Mouse (Mus musculus) stomach, postnatal 0 days (tissue): ENCODE measurements around the gene Arhgap10. TPM values are rescaled to one million over a fixed set of nuclear protein-coding genes. Genes with fewer than 3 reads are reported as not detected.
A peak's percentile ranks its signal among the peaks of the same experiment; 100 is the strongest.

Experiments used
- ATAC-seq: fragments of 200-750 bp; cut with Nextera tagmentation; 2 replicates; pipeline ENCODE4 v1.8.0; 2017; ENCODE audit not compliant: low FRiP score, low TSS enrichment
- DNase-seq: peaks from one replicate; pipeline ENCODE4 v3.0.0-alpha.2; 2016; ENCODE audit warnings: low spot score
- H3K27ac ChIP-seq: fragments of 300-500 bp; sonication (generic); replicated peaks from 2 replicates; pipeline ENCODE4 v1.5.1; 2014; ENCODE audit warnings: mild to moderate bottlenecking, control low read depth
- H3K27me3 ChIP-seq: fragments of 300-500 bp; sonication (generic); 2 replicates; pipeline ENCODE4 v1.6.1; 2014; ENCODE audit warnings: low read length; ENCODE audit not compliant: control insufficient read depth, insufficient read depth
- H3K36me3 ChIP-seq: fragments of 300-500 bp; sonication (generic); 2 replicates; pipeline ENCODE4 v1.6.1; 2014; ENCODE audit warnings: low read length, mixed read lengths; ENCODE audit not compliant: control insufficient read depth, insufficient read depth
- H3K4me1 ChIP-seq: fragments of 300-500 bp; sonication (generic); replicated peaks from 2 replicates; pipeline ENCODE4 v1.6.1; 2014; ENCODE audit warnings: antibody characterized with exemption; ENCODE audit not compliant: control insufficient read depth, insufficient read depth
- H3K4me2 ChIP-seq: fragments of 300-500 bp; sonication (generic); replicated peaks from 2 replicates; pipeline ENCODE4 v1.6.1; 2014; ENCODE audit warnings: low read depth, mild to moderate bottlenecking, control low read depth, moderate library complexity
- H3K4me3 ChIP-seq: fragments of 300-500 bp; sonication (generic); 2 replicates; pipeline ENCODE4 v1.5.1; 2014; ENCODE audit warnings: low read depth, low read length, control low read depth
- H3K9ac ChIP-seq: fragments of 300-500 bp; sonication (generic); 2 replicates; pipeline ENCODE4 v1.6.1; 2014; ENCODE audit warnings: mild to moderate bottlenecking, low read length, control low read depth, mixed read lengths
- H3K9me3 ChIP-seq: fragments of 300-500 bp; sonication (generic); 2 replicates; pipeline ENCODE4 v1.6.1; 2016; ENCODE audit warnings: low read length; ENCODE audit not compliant: control insufficient read depth
- CTCF ChIP-seq: IDR thresholded peaks from 2 replicates; pipeline ENCODE4 v1.5.1; 2016; ENCODE audit warnings: antibody characterized with exemption, low read depth, mild to moderate bottlenecking, moderate library complexity
- EP300 ChIP-seq: optimal IDR thresholded peaks from 2 replicates; pipeline ENCODE3; 2016; ENCODE audit warnings: antibody characterized with exemption
- WGBS: fragments of 180-500 bp; shearing (Covaris S2); extraction: QIAGEN DNeasy Blood & Tissue Kit; methylation state at CpG from one replicate; pipeline ENCODE4 v1.1.7; 2014; 5-methylcytosine and 5-hydroxymethylcytosine counted together
- polyA plus RNA-seq: library from polyadenylated mRNA; unstranded; fragments of >200 nt; fragmentation: Nextera tagmentation; extraction: Ambion mirVana; gene quantifications from 2 replicates; pipeline ENCODE4 v1.2.1, GENCODE M21; 2015

Gene Arhgap10
- polyA plus RNA-seq, 1 experiment from 2014 or later, result 18.8 TPM

- no peak for TF ChIP-seq CTCF
- TF ChIP-seq EP300, result no peak
- H3K27me3 ChIP-seq, result no peaks in the 10 kb centered on the region
- ATAC-seq (peak; percentile 55; the same call in 1 of the 2 replicates), DNase-seq (no peak)
- 62% methylated on average over 13 of the region's 13 CpGs for WGBS
- no peaks in the 10 kb centered on the region for H3K9me3 ChIP-seq
- peaks cover 2% of the 10 kb centered on the region for H3K4me1 ChIP-seq
- H3K4me2 ChIP-seq, result no peak overlapping the region
- no peaks in the 10 kb centered on the region for H3K36me3 ChIP-seq
- no peak overlapping the region for H3K27ac ChIP-seq
- H3K9ac ChIP-seq, result no peak overlapping the region
- H3K4me3 ChIP-seq, result no peak overlapping the region
Observed at GRCm38 (mm10) chr8:77511750-77512493, 5.8 kb downstream of the Arhgap10 start.

- no peaks in the 10 kb centered on the region for H3K36me3 ChIP-seq
- no peak overlapping the region for H3K9ac ChIP-seq
- peaks cover 2% of the 10 kb centered on the region for H3K4me1 ChIP-seq
- H3K27me3 ChIP-seq, result no peaks in the 10 kb centered on the region
- no peak for TF ChIP-seq CTCF
- TF ChIP-seq EP300, result no peak
- DNase-seq (no peak), ATAC-seq (no peak)
- no peak overlapping the region for H3K27ac ChIP-seq
- no peaks in the 10 kb centered on the region for H3K9me3 ChIP-seq
- no peak overlapping the region for H3K4me2 ChIP-seq
- no peak overlapping the region for H3K4me3 ChIP-seq
- 72% methylated on average over 3 of the region's 3 CpGs for WGBS
Observed at GRCm38 (mm10) chr8:77510426-77510825, 7.3 kb downstream of the Arhgap10 start.

GRCm38 (mm10) chr8:77509044-77509443 lies 8.7 kb downstream of the Arhgap10 start:
- WGBS, result 61% methylated on average over 7 of the region's 7 CpGs
- DNase-seq (peak; percentile 54), ATAC-seq (peak; percentile 92)
- TF ChIP-seq EP300 (no peak), CTCF (no peak)
- H3K36me3 ChIP-seq, result no peaks in the 10 kb centered on the region
- H3K4me3 ChIP-seq, result no peak overlapping the region
- no peaks in the 10 kb centered on the region; the same call in 1 of the 2 replicates for H3K4me1 ChIP-seq
- no peaks in the 10 kb centered on the region for H3K9me3 ChIP-seq
- no peaks in the 10 kb centered on the region for H3K27me3 ChIP-seq
- no peak overlapping the region for H3K27ac ChIP-seq
- H3K4me2 ChIP-seq, result no peak overlapping the region
- no peak overlapping the region for H3K9ac ChIP-seq

GRCm38 (mm10) chr8:77507510-77508035 lies 10.2 kb downstream of the Arhgap10 start:
- WGBS, result 68% methylated on average over 10 of the region's 10 CpGs

GRCm38 (mm10) chr8:77506539-77506938 lies 11.2 kb downstream of the Arhgap10 start:
- 60% methylated on average over 7 of the region's 7 CpGs for WGBS
- Histone ChIP-seq H3K36me3 (no peaks in the 10 kb centered on the region), H3K27me3 (no peaks in the 10 kb centered on the region), H3K4me2 (no peak overlapping the region), H3K4me3 (no peak overlapping the region), H3K27ac (no peak overlapping the region), H3K4me1 (no peaks in the 10 kb centered on the region), H3K9me3 (no peaks in the 10 kb centered on the region), H3K9ac (no peak overlapping the region)
- ATAC-seq (0 out of 2 replicates have a peak, but pooled peaks have one; percentile 27), DNase-seq (no peak)
- TF ChIP-seq CTCF (no peak), EP300 (no peak)

More at GRCm38 (mm10) chr8:77507510-77508035, 10.2 kb downstream of the Arhgap10 start:
- H3K36me3 ChIP-seq, result no peaks in the 10 kb centered on the region
- DNase-seq (no peak), ATAC-seq (no peak)
- no peak overlapping the region for H3K27ac ChIP-seq
- no peak overlapping the region for H3K4me2 ChIP-seq
- H3K9ac ChIP-seq, result no peak overlapping the region
- H3K4me1 ChIP-seq, result no peaks in the 10 kb centered on the region; the same call in 1 of the 2 replicates
- no peak overlapping the region for H3K4me3 ChIP-seq
- H3K9me3 ChIP-seq, result no peaks in the 10 kb centered on the region
- no peaks in the 10 kb centered on the region for H3K27me3 ChIP-seq
- no peak for TF ChIP-seq EP300
- no peak for TF ChIP-seq CTCF

- no peaks in the 10 kb centered on the region for H3K4me1 ChIP-seq
- no peaks in the 10 kb centered on the region for H3K9me3 ChIP-seq
- TF ChIP-seq EP300 (no peak), CTCF (no peak)
- no peak for DNase-seq
- no peaks in the 10 kb centered on the region for H3K27me3 ChIP-seq
- H3K4me3 ChIP-seq, result no peak overlapping the region
- no peak overlapping the region for H3K27ac ChIP-seq
- no peak overlapping the region for H3K9ac ChIP-seq
- no peaks in the 10 kb centered on the region for H3K36me3 ChIP-seq
- no peak for ATAC-seq
- no peak overlapping the region for H3K4me2 ChIP-seq
- 92% methylated on average over 6 of the region's 6 CpGs for WGBS
Observed at GRCm38 (mm10) chr8:77502547-77502946, 15.2 kb downstream of the Arhgap10 start.
